Mouse (Mus musculus) liver, embryonic 14.5 days (tissue): ENCODE measurements at regions not wholly inside any gene's neighbourhood (a gene's known extent, or its start where the extent isn't known, plus 50 kb on each side); places are given as distances from the start of the nearest gene placed in this dataset.

ENCODE experiments used
- ATAC-seq: fragments of 200-750 bp; cut with Nextera tagmentation; 2 replicates; pipeline ENCODE4 v1.8.0; 2017; ENCODE audit warnings: moderate number of reproducible peaks, mild to moderate bottlenecking, moderate library complexity; ENCODE audit not compliant: insufficient read depth
- DNase-seq, 3 experiments: peaks; one replicate each; pipeline ENCODE4 v3.0.0-alpha.2; 2012 to 2013; ENCODE audit warnings: low read depth in 3 of 3, low spot score in 3 of 3
- H3K27ac ChIP-seq: fragments of 300-500 bp; sonication (generic); 2 replicates; pipeline ENCODE4 v1.5.1; 2014; ENCODE audit warnings: moderate library complexity, mild to moderate bottlenecking, control low read depth, inconsistent platforms
- H3K27me3 ChIP-seq: fragments of 300-500 bp; sonication (generic); 2 replicates; pipeline ENCODE4 v1.6.1; 2014; ENCODE audit warnings: mild to moderate bottlenecking, low read length, moderate library complexity; ENCODE audit not compliant: control insufficient read depth, insufficient read depth
- H3K36me3 ChIP-seq: fragments of 300-500 bp; sonication (generic); replicated peaks from 2 replicates; pipeline ENCODE4 v1.6.1; 2014; ENCODE audit warnings: low read depth; ENCODE audit not compliant: control insufficient read depth, insufficient read depth
- H3K4me1 ChIP-seq, 2 experiments: fragments of 200-500 bp in 1 of 2; fragments of 300-500 bp in 1 of 2; sonication (generic) in 1 of 2; replicated peaks; 2 replicates each; pipeline ENCODE4 v1.6.1; 2012 to 2014; ENCODE audit warnings: antibody characterized with exemption in 1 of 2, inconsistent platforms in 1 of 2, low read length in 1 of 2; ENCODE audit not compliant: control insufficient read depth in 2 of 2, insufficient read depth in 2 of 2
- H3K4me2 ChIP-seq: fragments of 300-500 bp; sonication (generic); 2 replicates; pipeline ENCODE4 v1.6.1; 2014; ENCODE audit warnings: low read depth, mild to moderate bottlenecking, control low read depth, moderate library complexity
- H3K4me3 ChIP-seq, 2 experiments: fragments of 200-500 bp in 1 of 2; fragments of 300-500 bp in 1 of 2; sonication (generic) in 1 of 2; 2 replicates each; pipeline ENCODE4 v1.5.1; 2012 to 2014; ENCODE audit warnings: low read depth in 2 of 2, low read length in 2 of 2, mild to moderate bottlenecking in 2 of 2, control low read depth in 1 of 2, inconsistent platforms in 1 of 2, moderate library complexity in 1 of 2; ENCODE audit not compliant: insufficient read depth in 1 of 2
- H3K9ac ChIP-seq: fragments of 300-500 bp; sonication (generic); replicated peaks from 2 replicates; pipeline ENCODE4 v1.6.1; 2014; ENCODE audit warnings: mild to moderate bottlenecking, control low read depth, moderate library complexity
- H3K9me3 ChIP-seq: fragments of 300-500 bp; sonication (generic); 2 replicates; pipeline ENCODE4 v1.6.1; 2016; ENCODE audit warnings: low read length, mixed read lengths; ENCODE audit not compliant: control insufficient read depth
- CTCF ChIP-seq: IDR thresholded peaks from 2 replicates; pipeline ENCODE4 v1.5.1; 2016; ENCODE audit warnings: antibody characterized with exemption, low read depth, control low read depth
- EP300 ChIP-seq: IDR thresholded peaks from 2 replicates; pipeline ENCODE4 v1.6.1; 2016; ENCODE audit warnings: antibody characterized with exemption, low read depth
- WGBS: fragments of 180-500 bp; shearing (Covaris S2); extraction: QIAGEN DNeasy Blood & Tissue Kit; methylation state at CpG from one replicate; pipeline ENCODE4 v1.1.7; 2014; ENCODE audit not compliant: insufficient replicate concordance; 5-methylcytosine and 5-hydroxymethylcytosine counted together

GRCm38 (mm10) chr1:155006539-155007486 is 92.6 kb downstream of the Ier5 start:
- no peaks in the 10 kb centered on the region for H3K27me3 ChIP-seq
- no peak overlapping the region for H3K4me2 ChIP-seq
- no peak overlapping the region for H3K4me3 ChIP-seq
- TF ChIP-seq EP300 (no peak), CTCF (peak; percentile 98)
- no peaks in the 10 kb centered on the region for H3K9me3 ChIP-seq
- no peak for DNase-seq
- no peaks in the 10 kb centered on the region for H3K36me3 ChIP-seq
- no peak overlapping the region for H3K27ac ChIP-seq
- H3K4me1 ChIP-seq: no peaks in the 10 kb centered on the region
- H3K9ac ChIP-seq: no peak overlapping the region
- WGBS: 13% methylated on average over 16 of the region's 16 CpGs
- ATAC-seq: peak; percentile 53; the same call in 1 of the 2 replicates

GRCm38 (mm10) chr1:155006099-155006498 is 93.3 kb downstream of the Ier5 start:
- DNase-seq (no peak), ATAC-seq (no peak)
- H3K27ac ChIP-seq: no peak overlapping the region
- 45% methylated on average over 10 of the region's 10 CpGs for WGBS
- no peak overlapping the region for H3K4me2 ChIP-seq
- no peak for TF ChIP-seq EP300
- no peak for TF ChIP-seq CTCF
- H3K9me3 ChIP-seq: no peaks in the 10 kb centered on the region
- H3K4me1 ChIP-seq: no peaks in the 10 kb centered on the region
- no peak overlapping the region for H3K9ac ChIP-seq
- no peaks in the 10 kb centered on the region for H3K36me3 ChIP-seq
- H3K4me3 ChIP-seq: no peak overlapping the region
- no peaks in the 10 kb centered on the region for H3K27me3 ChIP-seq

DNA sequence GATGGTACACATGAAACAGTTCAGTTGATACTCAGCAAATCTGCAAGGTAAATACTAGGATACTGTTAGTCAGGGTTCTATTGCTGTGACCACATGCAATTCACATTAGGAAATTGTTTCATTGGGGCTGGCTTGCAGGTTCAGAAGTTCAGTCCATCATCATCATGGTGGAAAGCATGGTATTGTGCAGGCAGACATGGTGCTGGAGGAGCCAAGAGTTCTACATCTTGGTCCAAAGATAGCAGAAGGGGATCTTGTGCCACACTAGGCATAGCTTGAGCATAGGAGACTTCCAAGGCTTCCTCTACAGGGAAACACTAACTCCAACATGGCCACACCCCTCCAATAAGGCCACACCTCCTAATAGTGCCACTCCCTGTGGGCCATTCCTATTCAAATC is 99.1 kb downstream of the Ier5 start:
- Histone ChIP-seq H3K4me2 (no peak overlapping the region), H3K9ac (no peak overlapping the region), H3K4me1 (no peaks in the 10 kb centered on the region), H3K9me3 (no peaks in the 10 kb centered on the region), H3K36me3 (no peaks in the 10 kb centered on the region), H3K4me3 (no peak overlapping the region), H3K27me3 (no peaks in the 10 kb centered on the region), H3K27ac (no peak overlapping the region)
- ATAC-seq: no peak
- no peak for TF ChIP-seq EP300
- TF ChIP-seq CTCF: no peak
- no peak for DNase-seq

DNA sequence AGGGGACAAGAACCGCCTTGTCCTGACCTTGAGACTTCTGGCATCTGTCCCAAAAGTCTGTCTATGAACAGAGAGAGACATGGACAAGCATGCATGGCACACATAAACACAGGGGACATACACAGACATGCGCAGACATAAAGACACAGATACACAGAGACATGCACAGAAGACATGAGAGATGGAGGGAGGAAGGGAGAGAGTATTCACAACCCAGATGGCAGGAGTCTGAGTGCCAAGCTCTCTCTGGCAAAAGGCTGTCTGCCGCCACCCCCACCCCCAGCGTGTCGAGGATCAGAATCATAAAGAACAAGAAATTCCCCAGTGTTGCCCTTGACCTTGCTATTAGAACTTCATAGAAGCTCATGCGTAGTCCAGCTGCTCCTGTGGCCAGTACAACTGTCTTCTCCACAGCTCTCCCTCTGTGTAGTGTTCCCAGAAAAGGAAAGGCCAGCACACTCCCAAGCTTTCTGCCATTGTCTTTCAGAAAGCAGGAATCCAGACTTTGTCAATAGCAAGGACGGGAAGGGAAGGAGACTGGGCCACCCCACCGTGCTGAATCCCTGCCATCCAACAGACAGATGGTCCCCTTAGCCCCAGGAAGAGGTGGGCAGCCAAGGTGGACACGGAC is 99.8 kb downstream of the Ier5 start:
- Histone ChIP-seq H3K9me3 (no peaks in the 10 kb centered on the region), H3K4me3 (no peak overlapping the region), H3K27me3 (no peaks in the 10 kb centered on the region), H3K36me3 (no peaks in the 10 kb centered on the region), H3K4me2 (no peak overlapping the region), H3K27ac (no peak overlapping the region), H3K9ac (no peak overlapping the region), H3K4me1 (no peaks in the 10 kb centered on the region)
- WGBS: 50% methylated on average over 9 of the region's 9 CpGs
- no peak for DNase-seq
- no peak for ATAC-seq
- TF ChIP-seq CTCF (no peak), EP300 (no peak)

DNA sequence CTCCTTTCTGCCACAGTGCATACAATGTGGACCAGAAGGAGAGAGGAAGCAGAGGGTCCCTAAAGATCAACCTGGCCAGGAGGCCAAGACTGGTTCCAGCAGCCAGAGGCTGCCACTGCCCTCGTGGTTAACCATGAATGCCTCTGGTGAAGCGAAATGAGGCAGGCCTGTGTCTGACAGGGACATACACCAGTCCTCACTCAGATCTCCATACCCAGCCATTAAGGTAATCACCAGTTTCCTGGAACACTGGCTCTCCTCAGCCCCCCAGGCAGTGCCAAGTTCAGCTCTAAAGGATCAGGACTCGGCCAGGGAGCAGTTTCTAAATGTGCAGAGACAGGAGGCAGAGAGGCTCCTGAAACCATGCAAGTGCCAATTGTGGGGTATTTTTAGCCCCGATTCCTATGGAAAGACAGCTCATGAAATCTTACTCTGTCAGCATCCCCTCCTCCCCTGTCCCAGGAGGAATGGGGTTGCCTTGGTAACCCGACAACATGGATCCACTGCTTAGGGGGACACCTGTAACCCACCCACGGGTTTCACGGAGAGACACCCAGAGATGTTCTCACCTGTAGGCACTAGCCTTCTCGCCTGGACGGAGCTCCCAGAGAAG is 103.6 kb downstream of the Ier5 start:
- no peak overlapping the region for H3K4me3 ChIP-seq
- TF ChIP-seq CTCF (no peak), EP300 (no peak)
- no peak for ATAC-seq
- H3K4me1 ChIP-seq: no peaks in the 10 kb centered on the region
- H3K27ac ChIP-seq: no peak overlapping the region
- H3K36me3 ChIP-seq: no peaks in the 10 kb centered on the region
- H3K9me3 ChIP-seq: no peaks in the 10 kb centered on the region
- H3K9ac ChIP-seq: no peak overlapping the region
- no peaks in the 10 kb centered on the region for H3K27me3 ChIP-seq
- no peak overlapping the region for H3K4me2 ChIP-seq
- 59% methylated on average over 9 of the region's 9 CpGs for WGBS
- no peak for DNase-seq
